Mouse (Mus musculus): Measurements from ENCODE around the gene Asns.

The Asns gene

DNA sequence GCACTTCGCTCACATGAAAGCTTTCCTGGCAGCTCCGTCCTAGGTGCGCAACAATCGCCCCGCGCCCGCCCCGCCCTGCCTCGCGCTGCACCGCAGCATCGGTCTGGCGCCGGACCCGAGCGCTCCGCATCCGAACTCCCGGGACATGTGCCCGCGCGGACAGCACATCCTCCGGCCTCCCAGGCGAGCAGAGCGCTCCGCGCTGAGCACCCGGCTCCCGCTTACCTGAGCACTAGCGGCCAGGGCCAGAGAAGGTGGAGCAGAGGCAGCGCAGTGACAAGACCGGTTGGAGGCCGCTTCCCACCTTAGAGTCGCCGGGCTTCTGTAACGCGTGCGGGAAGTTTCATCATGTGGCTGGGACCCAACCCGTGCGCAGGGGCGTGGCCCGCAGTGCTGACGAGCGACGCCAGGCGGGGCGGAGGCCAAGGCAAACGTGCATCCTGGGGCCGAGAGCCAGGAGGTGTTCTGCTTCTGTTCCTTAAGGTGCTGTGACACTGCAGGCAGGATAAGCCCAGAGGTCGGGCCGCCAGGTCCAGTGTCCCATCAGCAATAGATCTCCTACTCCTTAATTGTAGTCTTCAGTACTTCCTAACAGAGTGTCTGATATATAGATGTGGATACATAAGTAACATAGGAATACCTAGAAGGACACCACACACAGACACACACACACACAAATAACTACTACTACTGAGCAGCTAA, at the start of gene Asns:
Asns (minus strand) TSS at position 371 of the 702 bp plus-strand sequence.
- peak; percentile 35 to 40 for DNase-seq

DNA sequence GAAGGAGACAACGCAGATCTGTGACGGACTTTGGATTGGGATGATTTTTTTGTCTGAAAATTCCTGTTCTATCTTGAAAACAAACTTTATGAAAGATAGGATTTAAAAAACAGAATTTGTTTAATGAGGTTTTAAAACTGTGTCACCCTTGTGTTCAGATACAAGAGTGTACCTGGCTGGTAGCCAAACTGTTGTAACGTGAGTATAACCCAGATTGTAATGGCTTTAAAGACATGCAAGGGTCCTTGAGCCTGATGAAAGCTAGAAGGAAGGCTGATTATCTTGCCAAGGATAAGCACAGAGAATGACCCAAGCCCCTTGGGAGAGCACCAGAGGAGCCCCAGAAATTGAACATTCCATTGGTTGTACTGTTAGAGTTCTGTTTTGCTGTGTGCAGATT, 48.7 kb upstream of the Asns start:
- no peak for DNase-seq

DNA sequence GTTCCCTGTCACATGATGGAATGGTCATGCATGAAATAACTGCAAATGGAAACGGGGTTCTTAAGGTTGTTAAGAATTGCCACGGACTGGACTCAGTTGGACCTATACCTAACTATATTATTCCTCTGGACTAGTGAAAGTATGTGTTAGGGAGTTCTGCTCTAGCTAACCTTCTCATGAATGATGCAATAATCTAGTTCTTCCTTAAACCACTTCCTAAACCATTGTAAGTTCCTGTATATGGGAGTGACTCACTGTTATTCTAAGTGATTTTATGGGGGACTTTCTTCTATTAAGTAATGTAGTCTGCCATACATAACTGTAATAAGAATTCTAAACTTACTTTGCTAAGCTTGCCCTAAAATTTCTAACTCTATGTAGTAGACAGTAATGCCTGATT, 44.8 kb upstream of the Asns start:
- no peak for DNase-seq

DNA sequence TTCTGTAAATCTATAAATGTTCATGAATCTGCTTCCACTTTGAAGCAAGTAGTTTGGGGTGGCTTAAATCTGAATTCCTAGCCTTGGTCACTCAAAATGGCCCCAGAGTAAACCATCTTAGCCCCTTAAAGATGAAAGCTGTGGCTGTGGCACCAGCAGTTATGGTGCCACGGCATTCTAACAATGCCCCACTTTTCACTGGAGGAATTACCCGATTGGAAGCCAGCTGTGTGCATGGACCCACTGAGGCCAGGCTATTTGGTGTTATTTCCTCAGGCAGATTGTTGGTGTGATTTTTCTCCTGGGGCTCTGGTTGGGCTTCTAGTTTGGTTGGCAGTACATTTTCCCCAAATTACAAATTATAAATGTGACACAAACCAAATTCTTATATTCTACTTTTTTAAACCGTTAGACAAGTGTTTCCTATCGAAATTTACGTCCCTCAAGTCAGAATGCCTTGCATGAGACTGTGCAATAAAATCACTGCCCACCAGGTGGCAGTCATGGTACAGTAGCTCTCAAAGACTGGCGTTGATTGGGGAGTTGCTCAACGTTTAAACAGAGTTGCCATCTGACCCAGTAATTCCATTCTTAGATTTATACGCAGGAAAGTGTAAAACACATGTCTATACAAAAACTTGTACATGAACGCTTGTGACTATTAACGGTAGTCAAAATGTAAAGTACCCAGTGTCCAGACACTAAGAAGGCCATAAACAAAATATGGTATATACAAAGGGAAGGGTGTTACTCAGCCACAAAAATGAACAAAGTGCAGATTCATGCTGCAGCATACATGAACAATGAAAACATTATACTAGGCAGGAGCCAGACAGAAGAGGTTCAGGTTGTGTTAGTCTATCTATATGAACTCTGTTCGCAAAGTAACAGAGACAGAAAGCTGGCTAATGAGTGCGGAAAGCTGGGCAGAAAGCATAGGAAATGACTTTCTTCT, 40.0 kb upstream of the Asns start:
- DNase-seq, result peak; percentile 47 to 55

DNA sequence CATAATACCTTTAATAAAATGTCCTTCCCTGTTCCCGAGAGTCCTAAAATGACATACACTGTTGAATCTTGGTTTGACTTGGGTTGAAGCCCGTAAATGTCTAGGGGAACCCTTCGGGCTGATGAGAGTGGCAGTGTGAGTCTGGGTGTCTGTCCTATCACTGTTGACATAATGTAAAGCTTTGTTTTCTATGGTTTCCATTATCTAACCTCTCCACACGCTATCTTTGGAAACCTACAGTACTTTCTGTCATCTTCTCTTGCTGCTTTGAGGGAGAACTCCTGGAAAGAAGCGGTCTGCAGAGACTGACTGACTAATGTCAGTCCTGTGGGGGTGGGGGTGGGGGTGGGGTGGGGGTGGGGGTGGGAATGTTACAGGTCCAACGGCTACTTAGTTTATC, 39.0 kb upstream of the Asns start:
- DNase-seq, result no peak

DNA sequence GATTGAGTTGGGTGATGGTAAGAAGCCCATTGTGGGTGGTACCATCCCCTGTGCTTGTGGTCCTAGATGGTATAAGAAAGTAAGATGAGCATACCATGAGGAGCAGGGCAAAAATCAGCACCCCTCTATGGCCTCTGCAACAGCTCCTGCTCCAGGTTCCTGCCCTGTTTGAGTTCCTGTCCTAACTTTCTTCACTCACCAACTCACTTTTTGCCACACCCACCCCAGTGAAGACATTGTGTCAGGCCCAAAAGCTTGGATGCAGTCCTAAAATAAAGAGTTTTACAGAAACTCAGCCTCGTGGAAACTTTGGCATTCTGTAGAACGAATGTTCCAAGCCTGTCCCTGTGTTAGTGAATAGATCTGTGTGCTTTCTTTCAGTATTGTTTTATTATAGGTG, 36.1 kb upstream of the Asns start:
- no peak for DNase-seq

DNA sequence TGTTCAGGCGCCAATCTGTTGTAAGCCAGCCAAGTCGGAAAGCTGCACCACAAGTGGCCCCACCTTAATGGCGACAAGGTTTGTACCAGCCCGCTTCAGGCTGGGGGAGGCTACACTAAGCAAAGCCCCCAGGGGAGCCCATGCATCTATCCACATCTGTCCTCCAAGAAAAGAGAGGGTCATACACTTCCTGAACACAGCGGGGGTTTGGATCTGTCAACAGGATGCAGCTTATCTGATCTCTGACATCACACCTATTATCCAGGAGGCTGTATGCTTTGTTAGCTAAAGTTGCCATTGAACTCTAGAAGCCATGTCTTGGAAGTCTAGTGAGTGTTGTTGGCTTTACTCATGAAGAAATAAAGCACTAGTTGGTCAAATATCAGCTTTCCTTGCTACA, 35.2 kb upstream of the Asns start:
- DNase-seq, result no peak

DNA sequence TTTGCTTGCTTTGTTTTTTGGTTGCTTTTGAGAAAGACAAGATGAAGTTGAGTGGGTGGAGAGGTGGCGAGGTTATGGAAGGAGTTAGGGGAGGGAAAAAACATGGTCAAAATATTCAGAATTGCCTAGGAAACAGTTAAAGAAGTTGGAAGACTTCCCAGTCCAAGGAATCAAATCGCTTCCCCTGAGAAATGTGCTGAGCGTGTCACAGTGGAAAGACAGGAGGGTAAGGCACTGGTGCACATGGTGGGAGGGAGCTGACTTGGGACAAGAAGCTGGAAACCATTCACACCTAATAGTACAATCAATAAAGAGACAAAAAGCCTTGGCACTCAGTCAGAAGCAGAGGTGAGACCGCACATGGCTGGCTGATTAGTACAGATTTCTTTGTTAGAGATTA, 23.2 kb upstream of the Asns start:
- DNase-seq, result no peak

DNA sequence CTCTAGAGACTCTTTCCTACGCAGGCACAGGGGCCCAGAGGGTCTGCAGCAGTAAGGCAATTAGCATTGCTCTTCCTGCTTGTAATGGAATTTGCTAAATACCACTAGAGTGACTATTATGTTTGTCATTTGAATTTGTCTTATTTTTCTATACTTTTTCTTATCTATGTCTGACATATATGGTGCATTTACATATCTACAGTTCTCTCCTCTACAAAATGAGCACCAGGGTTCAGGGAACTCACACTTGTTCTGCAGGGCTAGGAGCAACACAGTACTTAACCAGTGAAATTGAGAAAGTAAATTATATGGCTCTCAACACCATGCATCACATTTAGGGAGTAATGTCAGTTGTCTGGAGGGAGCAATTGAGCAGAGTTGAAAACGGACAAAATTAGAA, 21.2 kb upstream of the Asns start:
- DNase-seq, result no peak

DNA sequence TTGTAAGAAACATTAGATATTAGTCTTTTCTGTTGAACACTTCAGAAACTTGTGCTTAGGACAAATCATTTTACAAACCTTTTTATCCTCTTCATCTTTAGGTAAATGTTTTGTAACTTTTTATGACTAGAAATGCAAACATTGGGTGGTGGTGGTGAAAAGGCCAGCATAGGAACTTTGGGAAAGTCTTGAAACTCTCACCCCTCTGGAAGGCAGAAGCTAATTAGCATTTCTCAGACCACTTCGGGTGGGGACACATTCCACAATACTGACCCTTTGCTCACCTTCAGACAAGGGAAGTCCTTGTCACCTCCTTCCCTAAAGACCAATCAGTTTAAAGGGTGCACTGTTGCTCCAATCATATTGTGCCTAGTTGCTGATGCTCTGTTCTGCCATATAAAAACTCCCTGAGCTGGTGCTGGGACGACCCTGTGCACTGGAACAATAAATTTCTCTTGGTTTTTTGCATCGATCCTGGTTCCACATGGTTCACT, 18.8 kb upstream of the Asns start:
- DNase-seq, result no peak

DNA sequence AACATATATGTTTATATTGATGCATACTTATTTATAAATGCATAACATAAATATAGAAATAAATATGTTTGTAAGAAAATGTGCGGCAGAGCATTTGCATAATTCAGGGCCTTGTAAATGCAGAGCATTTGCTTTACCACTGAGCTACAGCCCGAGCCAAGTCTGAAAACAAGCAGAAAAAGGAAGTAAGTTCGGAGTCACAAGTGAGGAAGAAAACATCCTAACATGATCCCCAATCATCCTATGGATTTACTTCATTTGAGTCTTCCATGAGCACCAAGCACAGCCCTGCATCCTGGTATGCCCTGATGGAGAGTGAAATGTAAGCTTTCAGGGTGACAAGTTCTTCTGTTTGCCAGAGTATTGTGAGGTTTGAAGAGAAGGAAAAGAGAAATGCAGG, 15.2 kb upstream of the Asns start:
- no peak for DNase-seq

DNA sequence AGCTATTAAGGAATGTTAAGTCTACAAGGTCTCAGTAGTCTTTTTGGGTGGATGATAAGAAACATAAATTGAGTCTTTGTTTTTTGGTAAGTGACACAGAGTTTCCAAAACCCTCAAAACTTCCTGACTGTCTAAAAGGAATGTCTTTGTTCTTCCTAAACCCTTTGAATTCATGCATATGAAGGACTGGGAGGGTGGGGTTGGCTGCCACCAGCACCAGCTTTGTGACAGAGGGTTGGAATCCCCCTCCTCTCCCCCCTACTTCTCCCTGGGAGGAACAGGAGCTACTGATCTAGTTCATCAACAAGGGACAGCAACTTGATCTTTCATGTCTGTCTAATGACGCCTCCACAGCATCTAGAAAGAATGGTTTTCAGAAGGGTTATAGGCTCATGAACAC, 13.7 kb upstream of the Asns start:
- DNase-seq, result no peak

DNA sequence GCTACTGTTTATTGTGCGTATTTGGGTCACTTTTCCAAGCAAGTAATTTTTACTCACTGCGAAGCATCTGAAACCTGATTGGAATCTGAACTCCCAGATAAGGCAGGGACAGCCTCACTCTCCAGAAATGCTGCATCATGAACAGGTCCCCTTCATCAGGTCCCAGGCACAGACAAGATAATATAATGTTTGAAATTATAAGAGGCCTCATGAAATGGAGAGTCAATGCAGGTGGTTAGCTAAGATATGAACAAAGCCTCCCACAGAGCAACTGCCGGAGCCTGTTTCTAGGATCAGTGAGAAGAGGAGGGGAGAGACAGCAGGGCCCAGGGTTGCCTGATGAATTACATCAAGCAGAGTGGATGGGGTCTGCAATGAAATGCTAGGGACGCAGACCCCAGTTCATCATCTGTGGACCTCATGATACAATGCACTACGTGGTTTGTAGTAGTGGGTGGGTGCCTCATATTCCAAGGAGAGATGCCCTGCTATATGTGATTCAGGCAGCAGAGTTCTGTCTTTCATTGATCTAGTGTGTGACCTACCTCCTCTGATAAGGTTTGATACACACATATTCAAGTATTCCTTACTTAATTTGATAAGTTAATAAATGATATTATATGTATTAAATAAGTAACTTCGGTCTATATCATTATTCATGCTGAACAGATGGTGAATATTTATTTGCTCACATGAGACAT, 5.1 kb upstream of the Asns start:
- DNase-seq, result no peak

DNA sequence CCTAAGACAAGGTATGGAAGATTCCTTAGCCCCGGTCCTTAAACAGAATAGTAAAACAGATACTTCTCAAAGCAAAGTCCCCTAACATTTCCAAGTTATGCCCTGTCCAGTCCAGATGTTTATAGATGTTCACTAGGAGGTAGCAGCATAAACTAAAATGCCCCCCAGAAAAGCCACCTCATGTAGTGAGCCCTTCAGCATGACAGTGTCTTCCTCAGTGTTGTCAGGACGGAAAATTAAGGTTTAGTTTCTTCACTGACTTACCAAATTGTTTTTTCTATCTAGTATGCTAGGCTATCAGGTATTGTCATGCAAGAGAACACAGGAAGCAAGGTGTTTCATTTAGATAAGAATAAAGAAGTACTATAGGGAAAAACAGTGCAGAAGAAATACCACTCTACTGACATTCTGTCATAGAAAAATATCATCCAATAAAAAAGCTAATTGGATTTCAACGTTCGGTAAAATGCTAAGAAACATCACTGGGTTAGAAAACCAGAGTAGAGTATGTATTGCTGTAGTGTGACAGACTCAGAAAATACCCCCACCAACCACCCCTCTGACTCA, 4.1 kb upstream of the Asns start:
- DNase-seq, result no peak

DNA sequence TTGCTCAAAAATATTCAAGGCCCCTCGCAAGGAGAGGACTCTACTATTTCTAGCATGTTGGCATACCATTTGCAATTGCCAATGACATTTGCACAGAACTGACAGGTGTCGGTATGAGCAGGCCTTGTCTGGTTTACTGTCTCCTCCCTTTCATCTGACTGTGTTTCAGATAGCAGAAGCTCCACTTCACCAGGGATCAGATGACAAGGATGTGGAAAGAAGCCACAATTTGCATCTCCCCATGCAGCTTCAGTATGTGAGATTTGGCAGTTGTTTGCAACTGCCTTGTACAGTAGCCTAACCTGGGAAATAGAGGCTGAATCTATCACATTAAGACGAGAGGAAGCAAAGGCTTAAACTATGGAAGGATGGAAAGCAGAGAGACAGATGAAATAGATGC, 3.6 kb upstream of the Asns start:
- no peak for DNase-seq

DNA sequence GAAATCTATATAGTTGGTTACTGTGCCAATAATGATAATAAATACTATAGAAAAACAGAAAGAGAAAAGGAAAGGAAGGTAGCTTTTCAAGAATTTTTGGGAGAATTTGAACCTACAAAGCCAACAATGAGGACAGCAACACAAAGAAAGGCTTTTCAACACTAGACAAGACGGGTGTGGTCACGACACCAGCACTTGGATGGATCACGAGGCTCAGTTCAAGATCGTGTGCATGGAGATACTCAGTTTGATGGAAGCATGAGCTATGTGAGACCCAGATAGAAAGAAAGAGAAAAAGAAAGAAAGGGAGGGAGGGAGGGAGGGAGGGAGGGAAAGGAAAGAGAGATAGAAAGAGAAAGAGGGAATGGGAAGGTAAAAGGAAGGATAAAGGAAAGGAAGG, 2.8 kb upstream of the Asns start:
- DNase-seq, result no peak

DNA sequence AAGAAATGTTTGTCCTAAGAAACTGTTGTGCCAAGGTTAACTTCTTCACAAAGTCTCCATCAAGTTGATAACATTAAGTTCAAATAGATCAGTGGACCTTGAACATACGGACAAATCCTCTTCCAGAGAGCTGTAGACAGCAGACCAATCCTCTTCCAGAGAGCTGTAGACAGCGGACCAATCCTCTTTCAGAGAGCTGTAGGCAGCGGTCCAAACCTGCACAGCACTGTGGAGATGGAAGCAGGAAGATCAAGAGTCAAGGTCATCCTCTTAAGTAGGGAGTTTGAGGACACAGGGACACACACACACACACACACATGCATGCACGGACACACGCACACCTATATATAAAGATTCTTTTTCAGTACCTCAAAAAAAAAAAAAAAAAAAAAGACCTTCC, 612 bp upstream of the Asns start:
- DNase-seq, result no peak

DNA sequence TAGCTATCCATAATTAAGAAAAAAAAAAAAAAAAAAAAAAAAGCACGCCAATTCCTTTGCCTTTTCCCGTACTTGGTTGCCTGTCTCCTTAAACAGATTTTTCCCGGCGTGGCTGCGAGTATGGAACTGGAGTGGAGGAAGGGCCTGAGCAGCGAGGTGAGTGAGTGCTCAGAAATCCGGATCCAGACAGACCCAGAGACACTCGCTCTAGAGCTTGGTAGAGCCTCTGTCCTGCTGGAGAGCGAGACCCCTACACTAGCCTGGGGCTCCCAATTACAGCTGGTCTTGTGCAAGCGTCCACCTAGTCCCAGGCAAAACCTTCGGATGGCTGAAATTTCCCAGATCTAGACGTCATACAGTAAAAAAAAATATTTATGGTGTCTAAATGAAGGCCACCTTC, 603 bp downstream of the Asns start:
- no peak for DNase-seq

DNA sequence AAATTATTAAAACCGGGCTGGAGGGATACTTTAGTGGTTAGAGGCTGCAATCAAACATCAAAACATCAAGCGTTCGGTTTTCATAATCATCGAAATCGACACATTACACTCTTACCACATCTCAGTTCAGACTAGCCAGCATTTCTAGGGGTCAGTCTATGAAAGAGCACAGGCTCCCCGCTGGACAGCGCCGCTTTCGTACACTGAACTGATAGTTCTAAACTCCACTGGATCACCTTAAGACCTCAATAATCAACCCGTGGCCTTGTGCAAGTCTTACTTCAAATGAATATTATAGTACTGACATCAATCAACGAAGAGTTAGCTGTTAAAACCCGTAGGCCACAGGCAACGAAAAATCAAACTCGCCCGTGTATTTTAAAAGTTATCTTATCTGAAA, 1.0 kb downstream of the Asns start:
- DNase-seq, result no peak

DNA sequence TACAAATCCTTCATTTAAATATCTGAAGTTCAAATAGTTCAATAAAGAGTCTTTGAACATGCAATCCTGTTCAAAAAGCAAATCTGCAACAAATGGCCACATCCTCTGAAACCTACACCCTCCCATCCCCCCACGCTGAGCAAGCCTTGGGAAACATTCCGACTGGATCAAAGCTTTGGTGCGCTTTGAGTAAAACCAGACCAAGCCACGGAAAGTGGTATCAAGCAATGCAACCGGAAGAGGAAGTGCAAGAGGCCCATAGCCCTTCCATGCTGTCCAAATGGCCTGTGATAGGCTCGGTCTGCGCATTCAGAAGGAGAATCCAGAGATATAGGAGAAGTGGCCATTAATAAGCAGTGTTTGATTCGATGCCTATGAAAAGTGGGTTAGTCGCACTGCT, 2.6 kb downstream of the Asns start:
- no peak for DNase-seq

DNA sequence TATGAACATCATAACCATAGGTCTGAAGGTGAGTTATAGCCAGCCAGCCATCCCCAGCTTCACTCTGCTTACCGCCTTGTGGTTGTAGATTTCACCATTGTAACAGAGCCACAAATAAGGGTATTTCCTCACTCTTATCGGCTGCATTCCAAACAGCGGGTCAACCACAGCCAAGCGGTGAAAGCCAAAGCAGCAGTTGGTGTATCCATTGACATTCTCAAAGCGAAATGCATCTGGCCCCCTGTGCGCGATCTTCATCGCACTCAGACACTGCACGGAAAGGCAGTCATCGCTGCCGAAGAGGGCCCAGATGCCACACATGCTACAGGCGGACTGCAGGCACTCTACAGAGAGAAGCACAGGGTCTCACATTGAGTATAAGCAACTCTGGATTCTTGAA, 3.9 kb downstream of the Asns start:
- no peak for DNase-seq

DNA sequence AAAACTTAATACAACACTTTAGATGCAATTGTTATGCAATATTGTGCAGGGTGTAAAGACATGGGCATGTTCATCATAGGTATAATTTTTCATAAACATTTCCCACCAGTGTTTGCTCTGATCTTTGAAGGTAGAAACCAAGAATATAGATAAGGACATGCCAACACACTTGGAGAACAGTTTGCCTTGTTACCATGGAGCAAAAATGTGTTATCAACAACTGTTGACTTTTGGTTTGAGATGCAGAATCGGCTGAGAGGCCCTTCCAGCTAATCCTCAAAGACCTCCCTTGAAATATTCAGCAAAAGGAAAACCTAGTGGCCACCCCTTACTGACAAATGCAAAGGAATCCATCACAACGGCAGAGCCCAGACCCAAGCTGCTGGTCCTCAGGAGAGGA, 7.0 kb downstream of the Asns start:
- DNase-seq, result no peak

DNA sequence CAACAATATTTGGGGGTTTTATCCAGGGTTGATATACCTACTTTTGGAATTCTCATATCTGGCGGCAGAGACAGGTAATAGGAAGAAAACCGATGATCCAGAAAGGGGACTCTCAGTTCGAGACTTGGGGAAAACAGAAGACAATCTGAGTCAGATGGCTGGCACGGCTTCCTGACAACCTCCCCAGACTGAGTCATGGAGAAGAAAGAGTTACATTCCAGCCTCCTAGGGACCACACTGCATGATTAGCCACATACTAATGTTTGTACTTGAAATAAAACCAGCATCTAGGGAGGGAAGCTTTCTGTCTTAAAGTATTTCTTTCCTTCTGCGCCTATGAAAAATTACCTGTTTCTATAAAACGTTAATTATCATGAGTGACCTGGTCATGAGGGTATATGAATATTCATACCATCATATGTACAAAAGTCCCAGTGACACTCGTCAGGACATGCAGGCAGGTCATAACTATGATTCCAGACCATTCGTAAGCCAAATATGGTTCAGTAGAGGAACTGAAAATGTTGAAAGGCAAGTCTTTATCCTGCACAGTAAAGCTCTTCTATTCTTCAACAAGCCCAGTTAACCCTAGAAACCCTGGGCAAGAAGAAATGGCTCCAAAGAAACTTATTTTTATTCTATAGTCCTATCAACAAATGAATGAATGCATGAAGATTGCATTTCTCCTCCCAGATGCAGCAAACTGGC, 16.7 kb downstream of the Asns start:
- no peak for DNase-seq
